Mouse (Mus musculus): ENCODE data around the gene Map2k6.
A peak's percentile ranks its signal among the peaks of the same experiment; 100 is the strongest.

- no peak for TF ChIP-seq FLI1 (IDR thresholded peaks at IDR 0.05; ENCODE audit: low read length)
- TF ChIP-seq GATA1 (IDR thresholded peaks at IDR 0.05; ENCODE audit: borderline replicate concordance, low read length): 0 out of 3 replicates have a peak, but pooled peaks have one; percentile 30
Observed at GRCm38 (mm10) chr11:110453445-110454154, 54.7 kb downstream of the Map2k6 start.

Data from megakaryocyte, embryonic 14.5 days (primary cell).